Mouse (Mus musculus): Measurements from ENCODE around the gene Mgat5b. TPM values are rescaled to one million over a fixed set of nuclear protein-coding genes. Genes with fewer than 3 reads are reported as not detected.
"Not testable (repeated sequence)": the region's sequence is repeated elsewhere in the genome, so short reads cannot be mapped to it uniquely, and the experiment has no call there.

Gene Mgat5b
- total and polyA plus RNA-seq, 3 experiments: 0.16 TPM; not detected in 2

- peaks cover 8% of the 10 kb centered on the region; the same call in 1 of the 2 replicates for H3K4me1 ChIP-seq (ENCODE audit: insufficient read depth, low read depth, low read length)
- no peaks in the 10 kb centered on the region for H3K36me3 ChIP-seq (replicated peaks)
- DNase-seq (ENCODE audit: low spot score): no peak
- TF ChIP-seq GATA1 (IDR thresholded peaks at IDR 0.05; ENCODE audit: borderline replicate concordance, low read length) (no peak), TAL1 (conservative IDR thresholded peaks at IDR 0.05; ENCODE audit: low read depth, low read length) (no peak), CTCF (IDR thresholded peaks at IDR 0.05; ENCODE audit: low read depth, low read length) (no peak), POLR2AphosphoS5 (IDR thresholded peaks at IDR 0.05; ENCODE audit: insufficient replicate concordance, low read depth, low read length) (no peak), GATA2 (IDR thresholded peaks at IDR 0.05; ENCODE audit: borderline replicate concordance, low read depth, low read length) (no peak)
- no peaks in the 10 kb centered on the region for H3K9me3 ChIP-seq (replicated peaks)
- H3K27me3 ChIP-seq (ENCODE audit: insufficient read depth, low read length): peaks cover 18% of the 10 kb centered on the region
- no peak overlapping the region for H3K4me3 ChIP-seq (ENCODE audit: low read depth, low read length)
- no peak for ATAC-seq (ENCODE audit: extremely low read depth, insufficient number of reproducible peaks, low FRiP score, poor library complexity, severe bottlenecking)
Observed at GRCm38 (mm10) chr11:116893532-116894442, 24.9 kb upstream of the Mgat5b start.

- no peak for DNase-seq (ENCODE audit: low spot score)
- no peak overlapping the region for H3K4me3 ChIP-seq (ENCODE audit: low read depth, low read length)
- H3K9me3 ChIP-seq (replicated peaks): no peaks in the 10 kb centered on the region
- TF ChIP-seq POLR2AphosphoS5 (IDR thresholded peaks at IDR 0.05; ENCODE audit: insufficient replicate concordance, low read depth, low read length) (no peak), GATA2 (IDR thresholded peaks at IDR 0.05; ENCODE audit: borderline replicate concordance, low read depth, low read length) (no peak), GATA1 (IDR thresholded peaks at IDR 0.05; ENCODE audit: borderline replicate concordance, low read length) (no peak), TAL1 (conservative IDR thresholded peaks at IDR 0.05; ENCODE audit: low read depth, low read length) (no peak), CTCF (IDR thresholded peaks at IDR 0.05; ENCODE audit: low read depth, low read length) (no peak)
- H3K4me1 ChIP-seq (ENCODE audit: insufficient read depth, low read depth, low read length): peaks cover 8% of the 10 kb centered on the region; the same call in 1 of the 2 replicates
- peaks cover 15% of the 10 kb centered on the region for H3K27me3 ChIP-seq (ENCODE audit: insufficient read depth, low read length)
- H3K36me3 ChIP-seq (replicated peaks): no peaks in the 10 kb centered on the region
- no peak for ATAC-seq (ENCODE audit: extremely low read depth, insufficient number of reproducible peaks, low FRiP score, poor library complexity, severe bottlenecking)
Observed at GRCm38 (mm10) chr11:116895402-116895801, 23.3 kb upstream of the Mgat5b start.

- no peak for DNase-seq (ENCODE audit: low spot score)
- Histone ChIP-seq H3K4me1 (ENCODE audit: insufficient read depth, low read depth, low read length) (peaks cover 1% of the 10 kb centered on the region; the same call in 1 of the 2 replicates), H3K27me3 (ENCODE audit: insufficient read depth, low read length) (peaks cover 18% of the 10 kb centered on the region), H3K36me3 (replicated peaks) (no peaks in the 10 kb centered on the region), H3K4me3 (ENCODE audit: low read depth, low read length) (no peak overlapping the region), H3K9me3 (replicated peaks) (no peaks in the 10 kb centered on the region)
- no peak for ATAC-seq (ENCODE audit: extremely low read depth, insufficient number of reproducible peaks, low FRiP score, poor library complexity, severe bottlenecking)
- TF ChIP-seq POLR2AphosphoS5 (IDR thresholded peaks at IDR 0.05; ENCODE audit: insufficient replicate concordance, low read depth, low read length) (no peak), GATA1 (IDR thresholded peaks at IDR 0.05; ENCODE audit: borderline replicate concordance, low read length) (no peak), TAL1 (conservative IDR thresholded peaks at IDR 0.05; ENCODE audit: low read depth, low read length) (no peak), GATA2 (IDR thresholded peaks at IDR 0.05; ENCODE audit: borderline replicate concordance, low read depth, low read length) (no peak), CTCF (IDR thresholded peaks at IDR 0.05; ENCODE audit: low read depth, low read length) (no peak)
Observed at GRCm38 (mm10) chr11:116899247-116899646, 19.4 kb upstream of the Mgat5b start.

- not testable (repeated sequence) for H3K4me3 ChIP-seq (ENCODE audit: low read depth, low read length); H3K36me3 ChIP-seq (replicated peaks); H3K4me1 ChIP-seq (ENCODE audit: insufficient read depth, low read depth, low read length); ATAC-seq (ENCODE audit: extremely low read depth, insufficient number of reproducible peaks, low FRiP score, poor library complexity, severe bottlenecking); H3K9me3 ChIP-seq (replicated peaks); DNase-seq (ENCODE audit: low spot score)
- H3K27me3 ChIP-seq (ENCODE audit: insufficient read depth, low read length): peaks cover 19% of the 10 kb centered on the region
Observed at GRCm38 (mm10) chr11:116902588-116902987, 16.1 kb upstream of the Mgat5b start.

GRCm38 (mm10) chr11:116905741-116906456 lies 12.8 kb upstream of the Mgat5b start:
- Histone ChIP-seq H3K27me3 (ENCODE audit: insufficient read depth, low read length) (peaks cover 15% of the 10 kb centered on the region), H3K9me3 (replicated peaks) (no peaks in the 10 kb centered on the region), H3K36me3 (replicated peaks) (no peaks in the 10 kb centered on the region), H3K4me1 (ENCODE audit: insufficient read depth, low read depth, low read length) (peaks cover 4% of the 10 kb centered on the region; the same call in 1 of the 2 replicates), H3K4me3 (ENCODE audit: low read depth, low read length) (no peak overlapping the region)
- no peak for DNase-seq (ENCODE audit: low spot score)
- no peak for ATAC-seq (ENCODE audit: extremely low read depth, insufficient number of reproducible peaks, low FRiP score, poor library complexity, severe bottlenecking)
- TF ChIP-seq GATA2 (IDR thresholded peaks at IDR 0.05; ENCODE audit: borderline replicate concordance, low read depth, low read length) (no peak), GATA1 (IDR thresholded peaks at IDR 0.05; ENCODE audit: borderline replicate concordance, low read length) (no peak)

GRCm38 (mm10) chr11:116913573-116913972 lies 5.1 kb upstream of the Mgat5b start:
- H3K27me3 ChIP-seq (ENCODE audit: insufficient read depth, low read length): peaks cover 13% of the 10 kb centered on the region
- H3K9me3 ChIP-seq (replicated peaks): peaks cover 3% of the 10 kb centered on the region
- no peak for TF ChIP-seq CTCF (IDR thresholded peaks at IDR 0.05; ENCODE audit: low read depth, low read length)
- TF ChIP-seq GATA1 (IDR thresholded peaks at IDR 0.05; ENCODE audit: borderline replicate concordance, low read length): no peak
- no peak for TF ChIP-seq GATA2 (IDR thresholded peaks at IDR 0.05; ENCODE audit: borderline replicate concordance, low read depth, low read length)
- TF ChIP-seq TAL1 (conservative IDR thresholded peaks at IDR 0.05; ENCODE audit: low read depth, low read length): no peak
- no peak for TF ChIP-seq POLR2AphosphoS5 (IDR thresholded peaks at IDR 0.05; ENCODE audit: insufficient replicate concordance, low read depth, low read length)
- DNase-seq (ENCODE audit: low spot score) (no peak), ATAC-seq (ENCODE audit: extremely low read depth, insufficient number of reproducible peaks, low FRiP score, poor library complexity, severe bottlenecking) (no peak)
- H3K4me1 ChIP-seq (ENCODE audit: insufficient read depth, low read depth, low read length): no peaks in the 10 kb centered on the region
- no peak overlapping the region for H3K4me3 ChIP-seq (ENCODE audit: low read depth, low read length)
- no peaks in the 10 kb centered on the region for H3K36me3 ChIP-seq (replicated peaks)
